Mouse (Mus musculus): ENCODE results near the gene Zic3.

The Zic3 gene

GRCm38 (mm10) chrX:58041865-58042264, 19.4 kb downstream of the Zic3 start:
- no peak for DNase-seq (ENCODE audit: low spot score)

GRCm38 (mm10) chrX:58042512-58042911, 20.0 kb downstream of the Zic3 start:
- no peak for DNase-seq (ENCODE audit: low spot score)
